Mouse (Mus musculus): ENCODE measurements at regions not wholly inside any gene's neighbourhood (a gene's known extent, or its start where the extent isn't known, plus 50 kb on each side); places are given as distances from the start of the nearest gene placed in this dataset.

DNA sequence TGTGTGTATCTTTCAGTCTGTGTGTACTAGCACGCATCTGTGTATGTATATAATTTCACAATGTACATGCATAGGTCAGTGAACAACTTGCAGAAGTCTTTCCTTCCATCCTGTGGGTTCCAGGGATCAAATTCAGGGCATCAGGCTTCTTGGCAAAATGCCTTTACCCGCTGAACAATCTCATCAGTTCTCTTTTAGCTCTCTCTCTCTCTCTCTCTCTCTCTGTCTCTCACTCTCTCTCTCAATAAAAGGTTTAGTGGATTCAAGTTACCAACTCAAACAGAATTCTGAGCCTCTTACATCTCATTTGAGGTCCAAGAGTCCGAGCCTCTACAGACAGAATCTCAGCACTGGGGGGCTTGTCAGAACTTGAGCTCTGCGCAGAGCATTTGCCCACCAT is 232.5 kb downstream of the Zfp36l1 start:
- TF ChIP-seq CTCF (IDR thresholded peaks at IDR 0.05; ENCODE audit: low read depth, low read length) (no peak), POLR2A (IDR thresholded peaks at IDR 0.05; ENCODE audit: borderline replicate concordance, low read depth, low read length) (no peak)
